Mouse (Mus musculus) frontal cortex, postnatal 10 days (tissue): ENCODE results near the gene L3mbtl4.

ENCODE experiments used
- DNase-seq, 2 experiments: peaks; one replicate each; pipeline ENCODE4 v3.0.0; 2022; ENCODE audit warnings: low spot score in 2 of 2, mixed read lengths in 1 of 2

Gene L3mbtl4

GRCm38 (mm10) chr17:68273527-68273926 is at the start of gene L3mbtl4:
Gene L3mbtl4 (plus strand): TSS chr17:68273797.
- peak; percentile 22 to 24 for DNase-seq

DNA sequence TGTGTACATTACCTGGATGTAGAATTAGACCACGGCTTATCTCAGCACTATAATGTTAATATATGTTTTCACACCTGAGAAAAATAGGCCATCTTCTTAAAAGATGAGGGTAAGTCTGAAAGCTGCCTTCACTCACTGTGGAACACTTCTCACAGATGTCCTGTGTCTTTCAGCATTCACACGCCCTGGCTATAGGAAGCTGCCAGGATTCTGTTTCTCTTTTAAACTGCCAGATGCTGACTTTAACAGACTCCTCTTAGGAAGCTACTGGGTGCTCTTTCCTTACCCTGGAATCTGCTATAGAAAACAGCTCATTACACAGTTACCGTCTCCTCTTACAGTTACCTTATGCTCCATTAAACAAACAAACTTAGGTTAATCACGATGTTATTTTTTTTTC is 43.1 kb upstream of the L3mbtl4 start:
- DNase-seq, result no peak

GRCm38 (mm10) chr17:68235380-68235779 is 38.2 kb upstream of the L3mbtl4 start:
- no peak for DNase-seq

DNA sequence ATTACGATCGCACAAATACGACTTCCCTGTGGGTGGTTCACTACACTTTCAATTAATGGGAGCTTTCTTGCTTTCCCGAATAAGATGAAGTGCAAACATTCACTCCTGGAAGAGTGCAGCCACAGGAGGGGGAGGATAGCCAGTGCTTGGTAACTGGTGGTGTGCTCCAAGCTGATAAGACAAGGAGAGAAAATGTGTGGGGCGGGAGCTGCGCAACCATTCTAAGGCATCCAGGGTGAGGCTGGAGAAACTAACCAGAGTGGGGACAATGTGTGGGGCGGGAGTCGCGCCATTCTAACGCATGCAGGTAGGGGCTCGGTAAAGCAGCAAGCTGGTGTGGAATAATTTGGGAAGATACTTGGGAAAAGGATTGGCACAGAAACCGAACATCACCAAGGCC is 36.6 kb upstream of the L3mbtl4 start:
- DNase-seq, result no peak

- no peak for DNase-seq
Observed at GRCm38 (mm10) chr17:68240171-68240570, 33.4 kb upstream of the L3mbtl4 start.

- DNase-seq, result peak in 1 of 2 experiments; percentile 11
Observed at GRCm38 (mm10) chr17:68264835-68265557, 8.6 kb upstream of the L3mbtl4 start.

GRCm38 (mm10) chr17:68273954-68274353 is 357 bp downstream of the L3mbtl4 start:
- no peak for DNase-seq

- no peak for DNase-seq
Observed at GRCm38 (mm10) chr17:68275138-68275537, 1.5 kb downstream of the L3mbtl4 start.

DNA sequence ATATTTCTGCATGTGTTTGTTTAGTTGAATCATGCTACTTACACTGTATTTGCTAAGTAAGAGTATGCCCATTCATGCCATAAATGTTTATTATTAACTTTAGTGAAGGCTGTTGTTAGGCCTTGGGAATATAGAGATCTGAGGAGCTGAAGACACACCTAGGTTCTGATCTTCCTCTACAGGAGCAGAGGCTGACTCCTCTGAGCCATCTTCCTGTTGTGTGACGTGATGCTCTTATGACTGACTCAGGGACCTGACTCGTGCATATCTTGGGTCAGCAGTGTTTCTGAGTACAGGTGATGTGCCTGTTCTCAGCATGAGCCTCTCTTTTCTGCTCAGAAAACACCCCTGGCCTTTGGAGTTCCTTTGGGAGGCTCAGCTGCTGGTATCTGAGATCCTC is 7.3 kb downstream of the L3mbtl4 start:
- DNase-seq, result no peak

GRCm38 (mm10) chr17:68285119-68285782 is 11.7 kb downstream of the L3mbtl4 start:
- DNase-seq, result no peak

- no peak for DNase-seq
Observed at GRCm38 (mm10) chr17:68288094-68288493, 14.5 kb downstream of the L3mbtl4 start.

GRCm38 (mm10) chr17:68288699-68289098 is 15.1 kb downstream of the L3mbtl4 start:
- no peak for DNase-seq

- no peak for DNase-seq
Observed at GRCm38 (mm10) chr17:68291713-68292364, 18.2 kb downstream of the L3mbtl4 start.

GRCm38 (mm10) chr17:68308381-68308780 is 34.8 kb downstream of the L3mbtl4 start:
- DNase-seq, result no peak

- no peak for DNase-seq
Observed at GRCm38 (mm10) chr17:68312286-68312927, 38.8 kb downstream of the L3mbtl4 start.

GRCm38 (mm10) chr17:68320940-68321339 is 47.3 kb downstream of the L3mbtl4 start:
- DNase-seq, result no peak

DNA sequence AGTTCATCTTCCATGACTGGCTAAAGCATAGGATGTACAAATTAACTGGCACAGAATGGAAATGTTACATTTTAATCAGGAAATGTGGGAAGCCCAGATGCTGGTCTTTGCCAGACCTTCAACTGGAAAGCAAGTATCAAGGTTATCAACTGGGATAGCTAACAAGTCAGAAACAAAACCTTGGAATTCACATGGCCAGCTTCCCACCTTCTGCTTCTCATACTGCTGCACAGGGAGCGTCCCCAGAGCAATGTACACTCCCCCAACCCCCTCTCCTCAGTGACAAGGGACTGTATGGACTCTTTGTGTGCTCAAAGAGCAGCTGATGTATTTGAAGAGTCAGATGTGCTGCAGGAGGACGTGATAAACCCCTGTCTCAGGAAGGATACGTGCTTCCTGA is 49.0 kb downstream of the L3mbtl4 start:
- DNase-seq, result no peak

DNA sequence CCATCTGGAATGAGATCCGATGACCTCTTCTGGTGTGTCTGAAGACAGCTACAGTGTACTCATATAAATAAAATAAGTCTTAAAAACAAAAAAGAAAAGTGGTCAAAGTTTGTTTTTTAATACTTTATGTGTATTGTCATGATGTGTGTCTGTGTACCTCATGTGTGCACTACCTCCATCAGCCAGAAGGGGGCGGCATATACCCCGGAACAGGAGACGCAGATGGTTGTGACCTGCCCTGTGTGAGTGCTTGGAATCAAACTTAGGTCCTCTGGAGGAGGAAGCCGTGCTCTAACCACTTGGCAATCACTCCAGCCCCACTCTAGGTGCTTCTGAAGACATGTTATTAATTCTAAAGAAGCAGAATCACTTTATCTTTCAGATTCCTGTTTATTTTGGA is 58.6 kb downstream of the L3mbtl4 start:
- no peak for DNase-seq

- DNase-seq, result no peak
Observed at GRCm38 (mm10) chr17:68333382-68333781, 59.8 kb downstream of the L3mbtl4 start.

GRCm38 (mm10) chr17:68338917-68339553 is 65.4 kb downstream of the L3mbtl4 start:
- DNase-seq, result no peak

GRCm38 (mm10) chr17:68357687-68358086 is 84.1 kb downstream of the L3mbtl4 start:
- no peak for DNase-seq

DNA sequence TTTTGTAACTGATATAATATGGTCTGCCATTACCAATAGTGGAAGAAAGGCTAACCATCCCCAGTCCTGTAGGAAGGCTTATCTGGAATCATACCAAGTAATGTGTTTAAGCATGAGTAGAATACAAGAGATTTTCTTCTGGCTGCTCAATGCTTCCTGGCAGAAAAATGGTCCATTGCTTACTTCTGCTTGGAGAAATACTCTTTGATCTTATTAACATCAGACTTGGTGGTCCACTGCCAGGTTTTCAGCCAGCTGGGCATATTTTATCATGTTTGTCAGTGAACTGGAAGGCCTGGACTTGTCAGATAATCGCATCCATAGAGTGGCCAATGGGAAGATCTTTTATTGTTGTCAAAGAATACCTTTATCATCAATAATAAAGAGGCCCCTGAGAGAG is 97.5 kb downstream of the L3mbtl4 start:
- no peak for DNase-seq
